Mouse (Mus musculus): ENCODE results near the gene Ism1.

The Ism1 gene

DNA sequence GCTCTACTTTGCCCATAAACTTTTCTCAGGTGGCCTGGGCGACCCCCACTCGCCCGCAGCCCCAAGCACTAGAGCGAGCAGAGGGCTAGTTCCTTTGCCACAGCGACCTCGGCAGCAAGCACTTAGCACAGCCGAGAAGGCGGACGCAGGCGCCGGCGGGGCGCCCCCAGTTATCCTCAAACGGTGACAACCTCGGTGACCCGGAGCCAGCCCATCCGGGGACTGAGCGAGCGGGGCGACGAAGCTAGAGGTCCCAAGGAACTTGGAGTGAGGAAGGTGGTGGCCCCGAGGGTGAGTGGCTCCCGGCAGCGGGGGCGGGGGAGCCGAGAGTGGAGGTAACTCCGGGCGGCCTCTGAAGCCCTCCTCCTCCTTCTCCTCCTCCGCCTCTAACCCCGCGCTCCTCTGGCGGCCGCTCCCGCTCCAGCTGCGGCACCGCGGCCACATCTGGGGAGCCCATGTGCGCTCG lies at the start of gene Ism1:
Ism1 (plus strand) TSS at position 370 of the 466 bp plus-strand sequence.
- peak; percentile 54 for DNase-seq

DNA sequence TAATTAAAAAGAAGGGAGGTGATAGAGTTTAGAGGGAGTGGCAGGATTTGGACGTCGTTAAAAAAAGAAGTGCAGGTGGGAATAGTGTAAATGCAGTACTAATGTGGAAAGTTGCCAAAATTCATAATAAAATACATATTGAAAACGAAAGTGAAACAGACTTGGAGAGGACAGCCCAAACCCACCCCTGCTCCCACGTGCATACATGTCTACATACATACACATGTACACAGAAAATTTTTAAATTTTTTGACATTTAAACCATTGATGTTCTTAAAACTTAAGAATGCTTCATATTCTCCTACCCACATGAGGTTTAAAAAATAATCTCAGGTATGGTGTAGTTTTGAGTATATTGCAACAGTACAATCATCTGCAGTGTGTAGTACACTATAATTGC lies 49.2 kb upstream of the Ism1 start:
- no peak for DNase-seq

DNA sequence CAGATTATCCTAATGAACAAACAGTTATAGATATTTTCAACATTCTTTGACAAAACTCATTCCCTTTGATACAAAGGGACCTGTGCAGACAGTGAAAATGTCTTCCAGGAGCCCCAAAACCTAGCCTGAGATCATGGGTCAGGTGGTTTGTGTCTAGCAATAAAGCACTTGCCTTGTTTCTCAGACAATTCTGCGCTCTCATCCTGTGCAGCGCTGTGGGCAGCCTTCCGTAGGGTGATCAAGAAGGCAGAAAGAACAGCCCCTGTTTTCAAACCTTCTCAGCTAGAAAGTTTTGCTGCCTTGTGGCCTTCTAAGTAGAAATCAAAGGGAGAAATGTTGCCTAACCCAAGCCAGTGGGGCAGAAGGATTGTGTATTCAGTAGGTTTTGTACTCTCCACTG lies 48.3 kb upstream of the Ism1 start:
- DNase-seq: no peak

DNA sequence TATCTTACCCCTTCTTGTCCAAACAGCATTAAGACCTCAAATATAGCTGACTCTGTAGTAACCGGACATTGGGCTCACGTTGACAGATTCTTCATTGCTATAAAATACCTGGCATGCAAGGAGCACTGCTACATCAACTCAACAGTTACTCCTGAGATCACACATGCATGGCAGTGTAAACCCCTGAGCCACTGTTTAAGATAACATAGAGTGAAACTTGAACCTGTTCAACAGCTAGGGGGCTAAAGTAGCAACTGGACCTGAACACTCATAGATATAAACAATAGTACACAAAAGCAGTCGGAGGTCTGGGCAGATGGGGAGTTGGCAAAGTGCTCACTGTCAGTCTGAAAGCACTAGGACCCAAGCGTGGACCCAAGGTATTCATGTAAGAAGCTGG lies 43.5 kb upstream of the Ism1 start:
- DNase-seq: no peak

DNA sequence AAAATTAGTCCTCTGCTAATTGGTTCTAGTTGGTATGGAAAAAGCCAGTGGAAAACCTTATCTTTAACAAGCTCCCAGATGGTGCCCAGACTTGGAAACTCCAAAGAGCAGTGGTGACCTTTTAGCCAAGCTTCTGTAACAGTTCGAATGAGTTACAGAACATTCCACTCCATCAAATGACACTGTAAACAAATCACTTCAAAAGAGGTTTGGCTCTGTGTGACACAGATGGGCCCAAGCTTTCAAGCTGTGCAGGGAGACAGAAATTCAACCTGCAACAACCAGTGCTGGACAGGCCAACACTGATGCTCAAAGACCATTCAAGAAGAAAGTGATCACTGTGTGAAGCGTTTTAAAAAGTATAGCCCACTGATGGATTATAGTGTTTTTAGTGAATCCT lies 40.1 kb upstream of the Ism1 start:
- DNase-seq: no peak

DNA sequence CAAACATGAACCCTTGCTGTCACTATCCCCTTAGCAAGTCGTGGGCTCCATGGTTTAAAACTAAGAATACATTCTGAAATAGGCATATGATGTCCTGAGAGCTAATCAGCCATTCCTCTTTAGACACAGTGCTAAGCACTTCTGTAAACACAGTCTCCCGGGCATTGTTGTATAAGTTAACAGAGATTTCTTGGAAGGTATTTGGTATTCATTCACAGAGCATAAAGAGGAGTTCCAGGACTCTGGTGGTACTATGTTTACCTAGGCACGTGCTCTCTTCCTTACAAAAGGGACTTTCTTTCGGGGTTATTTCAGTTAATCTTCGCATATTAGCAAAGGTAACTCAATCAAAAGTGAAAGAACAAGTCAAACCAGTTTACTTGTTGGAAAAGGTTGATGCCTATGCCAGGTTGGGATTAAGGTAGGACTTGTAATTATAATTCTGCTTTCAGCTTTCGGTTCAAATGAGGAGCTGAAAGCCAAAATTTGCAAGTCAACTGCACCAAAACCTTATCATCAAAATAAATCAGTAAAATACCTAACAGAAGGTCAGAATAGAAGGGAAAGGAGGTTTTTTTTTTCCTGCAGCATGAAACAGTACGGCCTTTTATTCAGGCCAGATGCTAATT lies 36.1 kb upstream of the Ism1 start:
- no peak for DNase-seq

DNA sequence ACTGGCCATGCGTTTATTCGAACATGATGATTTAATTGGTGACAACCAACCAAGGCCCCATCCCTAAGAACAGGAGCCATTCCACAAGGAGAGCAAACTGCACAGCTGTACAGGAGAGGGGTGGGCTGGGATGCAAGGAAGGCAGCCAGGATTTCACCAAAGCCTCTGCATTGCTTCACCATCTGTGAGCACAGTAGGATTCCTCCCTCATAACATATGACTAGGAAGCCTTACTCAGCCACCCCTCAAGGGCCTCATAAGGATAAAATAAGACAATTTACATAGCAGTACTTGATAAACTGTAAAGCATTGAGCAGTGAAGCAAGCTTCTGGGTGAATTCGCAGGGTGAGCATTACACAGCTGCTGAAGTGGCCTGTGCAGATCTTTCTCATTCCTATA lies 28.5 kb upstream of the Ism1 start:
- no peak for DNase-seq

DNA sequence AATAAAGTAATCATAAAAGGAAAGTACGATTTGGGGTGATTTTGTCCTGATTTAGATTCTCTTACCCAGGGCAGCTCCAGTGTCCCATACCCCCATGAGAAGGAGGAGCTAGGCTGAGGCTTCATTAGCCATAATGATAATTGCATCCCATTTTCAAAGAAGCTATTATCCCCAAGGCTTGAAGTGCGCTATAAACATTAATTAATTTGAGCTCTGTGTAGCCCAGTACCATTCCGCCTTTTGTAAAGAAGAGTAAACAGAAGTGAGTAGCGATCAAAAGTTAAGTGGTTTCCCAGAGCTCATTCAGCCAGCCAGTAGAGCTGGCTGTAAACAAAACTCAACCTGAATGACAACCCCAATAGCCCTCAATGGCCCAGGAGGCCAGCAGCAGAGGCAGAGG lies 21.2 kb upstream of the Ism1 start:
- DNase-seq: no peak

DNA sequence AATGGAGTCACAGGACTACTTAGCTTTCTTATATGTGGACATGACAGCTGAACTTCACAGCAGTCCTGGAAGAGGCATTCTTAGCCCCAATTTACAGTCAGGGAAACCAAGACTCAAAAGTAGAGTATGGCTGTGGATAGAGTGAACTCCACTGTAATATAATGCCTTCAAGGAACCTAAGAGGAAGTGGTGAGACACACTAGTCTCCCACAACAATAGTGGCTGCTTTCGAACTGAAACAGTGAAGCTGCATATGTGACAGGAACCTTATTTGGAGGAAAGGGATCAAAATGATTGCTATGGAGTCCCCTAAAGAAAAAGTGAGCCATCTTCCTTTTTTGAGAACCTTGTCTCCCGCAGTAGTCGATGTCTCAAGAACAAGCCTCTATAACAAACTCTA lies 6.1 kb upstream of the Ism1 start:
- no peak for DNase-seq

DNA sequence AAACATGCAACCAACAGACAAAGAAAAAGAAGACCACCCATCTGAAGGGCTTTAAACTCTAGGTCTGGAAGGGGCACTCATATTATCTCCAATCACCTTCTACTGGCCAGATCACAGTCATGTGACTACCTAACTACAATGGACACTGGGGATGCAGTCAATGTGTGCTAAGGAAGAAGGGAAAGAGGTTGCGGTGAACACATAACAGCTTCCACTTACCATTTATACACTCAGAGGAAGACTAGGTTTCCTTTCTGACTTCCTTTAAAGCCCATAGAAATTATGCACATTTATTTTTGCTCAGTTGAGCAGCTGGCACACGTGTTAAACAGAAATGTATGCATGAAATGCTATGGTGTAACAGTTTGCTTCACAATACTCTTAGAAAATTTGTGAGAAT lies 5.6 kb upstream of the Ism1 start:
- no peak for DNase-seq

DNA sequence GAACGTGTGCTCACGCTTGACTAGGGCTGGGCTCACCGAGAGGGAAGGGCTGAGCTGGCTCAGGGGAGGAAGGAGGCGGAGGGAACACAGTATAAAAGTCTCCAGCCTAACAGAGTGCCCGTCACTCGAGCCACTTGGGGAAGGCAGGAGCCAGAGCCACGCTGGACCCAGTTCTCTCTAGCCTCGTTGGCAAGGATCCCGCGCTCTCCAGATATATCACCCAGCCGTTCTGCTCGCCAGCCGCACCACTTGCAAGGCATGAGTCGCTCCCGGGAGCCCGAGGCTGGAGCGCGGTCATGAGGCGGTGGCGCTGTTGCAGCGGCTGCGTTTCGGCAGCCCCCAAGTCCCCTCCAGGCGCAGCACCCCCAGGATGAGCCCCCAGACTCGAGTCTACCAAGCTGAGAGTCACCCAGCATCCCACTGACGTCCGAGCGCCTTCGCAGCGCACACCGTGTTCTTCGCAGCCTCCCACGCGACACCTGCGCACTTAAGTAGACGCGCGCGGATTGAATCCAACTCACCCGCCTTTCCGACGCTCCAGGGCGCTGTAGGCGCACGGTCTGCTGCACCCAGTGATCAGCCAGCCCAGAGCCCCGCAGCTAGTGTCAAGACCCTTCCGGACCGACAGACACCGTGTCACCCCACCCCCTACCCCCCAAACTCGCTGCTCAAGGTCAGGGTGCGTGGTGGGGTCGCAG lies 764 bp upstream of the Ism1 start:
- DNase-seq: peak; percentile 75

DNA sequence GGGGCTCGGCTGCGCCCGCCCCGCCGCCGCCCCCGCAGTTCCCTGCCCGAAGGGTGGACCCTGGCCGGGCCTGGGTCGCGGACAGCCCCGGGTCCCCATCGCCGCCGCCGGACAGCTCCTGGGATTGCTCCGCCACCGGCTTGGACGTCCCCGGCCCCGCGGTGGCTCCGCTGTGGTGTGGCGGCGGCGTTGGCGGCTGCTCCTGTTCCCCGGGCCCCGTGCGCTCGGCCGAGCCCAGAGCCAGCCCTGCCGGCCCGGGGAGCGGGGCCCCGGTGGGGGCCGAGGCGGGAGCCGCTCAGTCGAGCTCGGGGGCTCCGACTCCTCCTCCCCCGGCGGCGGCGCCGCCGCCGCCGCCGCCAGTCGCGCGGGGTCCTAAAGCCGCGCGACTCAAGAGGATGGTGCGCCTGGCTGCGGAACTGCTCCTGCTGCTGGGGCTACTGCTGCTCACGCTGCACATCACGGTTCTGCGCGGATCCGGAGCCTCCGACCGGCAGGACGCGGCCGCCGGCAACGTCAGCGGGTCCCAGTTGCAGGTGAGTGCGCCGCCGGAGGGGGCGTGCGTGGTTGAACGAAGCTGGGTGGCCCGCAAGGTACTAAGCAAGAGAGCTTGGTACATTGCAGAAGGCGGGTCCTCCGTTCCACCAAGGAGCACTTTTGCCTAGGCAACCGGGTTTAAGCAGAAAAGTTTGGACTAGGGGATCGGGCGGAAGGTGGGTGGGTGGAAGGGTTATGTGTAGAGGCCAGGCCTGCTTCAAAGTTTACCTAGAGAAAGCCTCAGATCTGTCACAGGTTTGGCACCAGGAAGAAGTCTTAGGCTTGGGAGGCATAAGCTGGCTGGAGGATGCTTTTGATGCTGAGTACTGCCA lies 530 bp downstream of the Ism1 start:
- peak; percentile 64 for DNase-seq

DNA sequence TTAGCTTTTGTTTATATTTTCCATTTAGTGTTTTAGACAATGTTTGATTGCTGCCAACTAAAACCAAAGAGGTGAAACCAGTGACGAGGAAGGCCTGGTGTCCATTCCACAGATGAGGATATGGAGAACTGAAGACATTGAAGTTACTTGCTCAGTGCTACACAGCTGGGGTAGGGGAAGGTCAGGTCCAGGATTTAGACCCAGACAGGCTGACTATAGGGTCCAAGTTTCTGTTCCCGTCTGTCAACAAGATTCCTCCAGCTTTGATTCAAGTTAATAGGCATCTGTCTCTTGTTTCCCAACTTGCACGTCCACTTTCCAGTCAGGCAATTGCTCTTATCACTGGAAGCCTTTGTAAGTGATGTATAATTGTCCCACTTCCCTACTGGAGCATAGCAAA lies 4.6 kb downstream of the Ism1 start:
- no peak for DNase-seq

DNA sequence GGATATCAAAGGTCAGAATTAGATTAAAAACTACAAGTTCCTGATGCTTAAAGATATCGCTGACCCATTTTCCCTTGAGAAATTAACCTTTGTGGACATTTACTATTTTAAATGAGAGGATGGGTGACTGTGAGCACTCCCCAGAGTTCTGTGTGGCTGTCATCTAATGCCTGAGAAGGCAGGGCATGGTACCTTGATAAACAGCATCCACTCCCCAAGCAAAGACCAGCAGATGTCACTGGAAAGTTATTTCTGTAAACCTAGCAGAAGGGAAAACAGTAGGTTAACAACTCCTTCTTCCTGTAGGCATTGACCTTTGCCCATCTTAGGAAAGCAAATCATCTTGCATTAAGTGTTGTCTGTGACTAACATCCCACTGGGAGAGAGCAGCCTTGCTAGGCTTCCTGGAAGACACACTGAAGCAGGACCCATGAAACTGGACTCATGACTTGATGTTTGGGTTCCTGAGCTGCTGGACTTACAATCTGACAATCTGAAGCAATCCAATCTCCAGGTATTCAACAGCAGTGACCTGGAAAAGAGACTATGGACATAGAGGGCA lies 11.5 kb downstream of the Ism1 start:
- DNase-seq: no peak

DNA sequence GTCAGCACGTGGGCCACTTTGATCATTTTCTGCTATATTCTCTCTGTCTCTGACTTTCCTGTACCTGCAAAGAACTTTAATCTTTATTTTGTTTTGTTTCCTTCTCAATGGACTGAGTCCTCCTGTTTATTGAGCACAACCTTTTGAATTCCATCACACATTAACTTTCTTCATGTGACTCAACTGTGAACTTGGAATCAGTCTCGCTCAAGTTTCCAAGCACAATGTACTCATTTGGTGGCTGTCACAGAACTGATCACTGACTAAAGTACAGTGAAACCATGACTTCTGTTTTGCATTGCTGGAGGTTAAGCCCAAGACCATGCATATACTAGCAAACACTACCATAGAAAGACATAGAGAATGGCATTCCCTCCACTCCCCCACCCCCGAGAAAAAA lies 15.5 kb downstream of the Ism1 start:
- no peak for DNase-seq

DNA sequence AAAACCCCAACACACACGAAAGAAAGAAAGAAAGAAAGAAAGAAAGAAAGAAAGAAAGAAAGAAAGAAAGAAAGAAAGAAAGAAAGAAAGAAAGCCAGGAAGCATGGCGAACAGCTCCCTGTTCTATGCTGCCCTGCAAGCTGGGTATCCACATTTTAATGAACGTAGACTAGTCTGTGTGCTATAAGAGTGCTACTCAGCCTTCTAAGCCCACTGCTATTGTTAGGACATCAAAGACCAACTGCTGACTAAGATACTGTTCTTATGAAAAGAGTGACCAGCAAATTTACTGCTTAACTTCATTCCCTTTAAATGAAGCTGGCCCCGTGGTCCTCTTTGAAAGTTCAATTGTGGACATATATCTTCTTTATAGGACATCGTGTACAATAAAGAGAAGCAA lies 16.7 kb downstream of the Ism1 start:
- DNase-seq: no peak

DNA sequence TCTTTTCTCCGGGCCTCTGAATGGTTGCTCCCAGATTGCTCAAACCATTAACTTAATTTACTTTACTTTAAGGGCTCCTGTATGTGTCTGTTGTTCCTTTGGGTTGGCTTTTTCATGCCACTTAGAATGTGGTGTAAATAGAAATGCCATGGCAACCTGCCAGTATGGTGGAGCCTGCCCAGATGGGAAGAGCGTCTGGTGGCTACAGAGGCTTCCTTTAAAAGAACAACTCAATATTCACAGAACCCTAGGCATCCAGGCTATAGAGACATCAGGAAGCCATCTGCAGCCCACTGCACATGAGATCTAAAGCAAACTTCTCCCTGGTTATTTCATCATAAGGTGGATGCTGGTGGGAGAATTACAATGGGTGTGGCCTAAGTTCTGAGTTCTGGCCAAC lies 18.6 kb downstream of the Ism1 start:
- peak; percentile 62 for DNase-seq

DNA sequence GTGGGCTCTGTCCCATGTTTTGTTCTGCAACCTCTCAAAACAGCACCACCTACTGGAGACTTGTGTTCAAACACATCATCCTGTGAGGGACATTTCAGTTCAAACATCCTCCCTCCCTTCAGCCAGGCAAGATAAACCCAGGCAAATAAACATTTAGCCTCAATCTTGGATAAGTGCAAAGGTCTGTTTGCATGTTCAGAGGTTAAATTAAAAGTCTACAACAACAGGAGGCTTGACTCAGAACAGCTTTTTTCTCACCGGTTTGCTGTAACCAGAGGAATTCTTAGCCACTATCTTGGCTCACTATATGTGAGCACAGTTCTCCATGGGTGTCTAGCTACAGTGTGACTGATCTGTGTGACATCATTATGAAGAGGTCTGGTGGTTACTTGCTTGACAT lies 22.6 kb downstream of the Ism1 start:
- DNase-seq: no peak

DNA sequence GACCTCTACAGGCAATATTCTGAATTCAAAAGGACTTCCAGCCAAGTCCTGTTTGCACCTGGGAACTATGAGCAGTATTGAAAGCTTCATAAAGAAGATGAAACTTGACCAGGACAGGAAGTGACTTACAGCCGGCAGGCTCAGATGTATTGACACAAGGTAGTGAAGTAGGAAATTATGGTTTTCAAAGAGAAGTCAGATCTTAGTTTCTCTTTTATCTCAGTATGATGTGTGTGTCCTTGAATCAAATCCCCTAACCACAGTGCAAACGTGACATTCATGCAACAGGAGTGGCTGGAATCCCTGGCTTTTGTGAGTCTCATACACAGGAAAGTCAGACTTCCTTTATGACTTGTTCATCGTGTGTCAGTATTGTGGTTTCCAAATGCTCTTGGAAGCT lies 27.0 kb downstream of the Ism1 start:
- no peak for DNase-seq

DNA sequence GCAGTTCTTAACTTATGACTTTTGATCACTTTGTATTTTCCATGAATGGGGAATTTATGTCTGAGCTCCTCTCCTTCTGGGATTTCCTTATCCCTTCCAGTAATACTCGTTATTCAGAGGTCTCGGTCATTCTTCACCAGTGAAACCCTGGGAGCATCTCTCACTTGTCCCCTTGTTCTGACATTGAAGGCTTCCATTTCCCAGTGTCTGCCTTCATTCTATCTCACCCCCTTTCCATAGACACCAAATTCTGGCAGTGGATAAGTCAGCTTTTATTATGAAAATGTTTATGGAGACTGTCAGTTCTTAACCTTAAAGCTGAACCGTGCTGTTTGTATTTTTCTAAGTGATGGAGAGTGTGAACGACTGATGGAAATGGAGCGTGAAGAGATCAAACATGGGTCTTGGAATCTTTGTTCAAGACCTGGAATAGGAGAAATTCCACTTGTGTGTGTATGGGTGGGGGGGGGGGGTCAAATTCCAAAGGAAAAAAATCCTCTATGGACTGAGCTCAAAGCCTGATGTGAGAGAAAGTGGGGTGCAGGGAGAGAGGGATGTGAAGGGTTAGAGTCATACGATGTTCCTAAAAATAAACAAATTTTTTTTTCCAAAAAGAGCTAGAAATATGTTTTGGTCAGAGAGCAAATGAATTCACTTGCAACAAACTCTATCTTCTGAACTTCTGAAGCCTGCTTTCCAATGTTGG lies 30.4 kb downstream of the Ism1 start:
- DNase-seq: no peak

DNA sequence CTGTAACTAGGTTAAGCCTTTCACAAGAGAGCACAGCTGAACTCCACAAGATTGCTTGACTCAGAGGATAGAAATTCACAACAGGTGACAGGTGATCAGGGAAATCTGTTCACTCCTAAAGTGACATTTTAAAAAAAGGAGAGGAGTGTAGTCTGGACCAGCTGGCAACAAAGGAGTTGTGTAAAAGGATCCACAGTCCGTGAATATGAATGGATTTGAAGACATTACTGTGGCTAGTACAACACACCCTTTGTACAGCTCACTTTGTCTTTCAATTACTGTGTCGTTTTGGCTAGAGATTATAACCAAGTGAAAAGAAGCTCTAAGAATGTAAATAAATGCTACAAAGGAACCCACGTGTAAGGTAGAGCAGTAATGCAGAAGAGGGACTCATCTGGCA lies 33.7 kb downstream of the Ism1 start:
- no peak for DNase-seq

DNA sequence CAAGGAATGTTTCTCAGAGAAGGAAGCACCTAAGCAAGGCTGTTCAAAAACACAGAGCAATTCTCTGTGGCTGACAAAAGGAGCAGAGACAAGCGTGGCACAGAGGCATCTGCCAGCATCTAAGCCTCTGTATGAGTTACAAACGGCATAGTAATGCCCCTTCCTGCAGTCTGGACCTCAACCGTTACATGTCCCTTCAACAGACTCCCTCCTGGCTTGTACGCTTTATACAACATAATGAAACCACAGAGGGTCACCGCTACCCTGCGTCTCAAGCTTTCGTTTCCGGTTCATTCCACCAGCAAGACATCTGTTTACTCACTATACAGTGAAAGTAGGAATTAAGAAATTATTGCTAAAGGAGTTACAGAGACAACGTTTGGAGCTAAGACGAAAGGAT lies 34.1 kb downstream of the Ism1 start:
- DNase-seq: no peak

DNA sequence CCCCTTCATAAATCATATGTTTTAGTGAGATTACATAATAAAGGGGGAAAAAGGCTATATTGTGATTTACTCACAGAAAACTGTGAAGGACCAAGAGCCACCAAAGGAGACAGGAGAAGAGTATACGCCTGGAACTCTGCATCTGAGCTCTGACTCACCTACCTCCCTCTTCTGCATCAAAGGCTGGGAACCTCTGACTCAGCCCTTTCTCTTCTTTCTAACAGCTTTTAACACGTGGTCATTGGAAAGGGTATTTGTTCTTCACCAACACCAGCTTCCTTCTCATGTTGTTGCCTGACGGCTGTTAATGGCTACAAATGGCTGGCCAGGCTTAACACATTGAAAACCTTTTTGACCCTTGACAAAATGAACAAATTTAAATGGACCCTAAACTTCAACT lies 36.2 kb downstream of the Ism1 start:
- no peak for DNase-seq

Measured in cerebellum, adult 9-10 months (tissue).